Mouse (Mus musculus): ENCODE results near the gene 4930548H24Rik. TPM values are rescaled to one million over a fixed set of nuclear protein-coding genes. Genes with fewer than 3 reads are reported as not detected.

Gene 4930548H24Rik
- not detected in 2 replicates for polyA plus RNA-seq (2015; fragmentation: Nextera tagmentation; extraction: Ambion mirVana)

GRCm38 (mm10) chr5:31485440-31485839 is at the start of gene 4930548H24Rik:
TSS of gene 4930548H24Rik (plus strand) at chr5:31485740.

DNA sequence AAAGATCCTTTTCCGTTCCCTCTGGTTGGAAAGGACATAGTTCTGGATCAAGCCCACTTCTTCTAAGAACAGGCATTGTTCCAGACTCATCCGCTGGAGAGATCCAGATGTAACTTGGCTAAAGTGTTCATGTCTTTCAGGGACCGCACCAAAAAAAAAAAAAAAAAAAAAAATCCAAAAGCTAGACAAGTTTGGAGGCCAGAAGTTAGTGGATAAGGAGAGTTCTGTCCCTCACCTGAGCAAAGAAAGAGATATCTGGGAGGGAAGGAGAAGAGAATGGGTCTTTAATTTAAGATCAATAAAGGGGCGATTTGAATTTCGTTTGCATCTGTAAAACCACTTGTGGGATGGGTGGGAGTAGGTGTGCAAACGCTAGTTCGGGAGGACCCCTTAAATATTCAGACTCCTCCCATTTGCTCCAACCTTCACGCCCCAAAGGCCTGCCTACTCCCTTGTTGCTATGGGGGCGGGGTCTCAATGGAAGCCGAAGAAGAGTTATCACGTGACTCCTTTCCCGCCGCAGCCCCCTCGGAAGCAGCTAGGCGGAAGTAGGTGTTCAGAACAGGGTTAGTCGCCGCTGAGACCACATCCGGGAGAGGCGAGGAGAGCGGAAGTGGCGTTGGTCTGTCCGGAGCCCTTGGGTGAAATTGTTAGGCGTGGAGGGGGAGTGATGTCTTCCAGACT is 33.5 kb upstream of the 4930548H24Rik start, which contains the start of gene Zfp512:
Gene Zfp512 (plus strand): TSS at position 554 of the 684 bp plus-strand sequence.

DNA sequence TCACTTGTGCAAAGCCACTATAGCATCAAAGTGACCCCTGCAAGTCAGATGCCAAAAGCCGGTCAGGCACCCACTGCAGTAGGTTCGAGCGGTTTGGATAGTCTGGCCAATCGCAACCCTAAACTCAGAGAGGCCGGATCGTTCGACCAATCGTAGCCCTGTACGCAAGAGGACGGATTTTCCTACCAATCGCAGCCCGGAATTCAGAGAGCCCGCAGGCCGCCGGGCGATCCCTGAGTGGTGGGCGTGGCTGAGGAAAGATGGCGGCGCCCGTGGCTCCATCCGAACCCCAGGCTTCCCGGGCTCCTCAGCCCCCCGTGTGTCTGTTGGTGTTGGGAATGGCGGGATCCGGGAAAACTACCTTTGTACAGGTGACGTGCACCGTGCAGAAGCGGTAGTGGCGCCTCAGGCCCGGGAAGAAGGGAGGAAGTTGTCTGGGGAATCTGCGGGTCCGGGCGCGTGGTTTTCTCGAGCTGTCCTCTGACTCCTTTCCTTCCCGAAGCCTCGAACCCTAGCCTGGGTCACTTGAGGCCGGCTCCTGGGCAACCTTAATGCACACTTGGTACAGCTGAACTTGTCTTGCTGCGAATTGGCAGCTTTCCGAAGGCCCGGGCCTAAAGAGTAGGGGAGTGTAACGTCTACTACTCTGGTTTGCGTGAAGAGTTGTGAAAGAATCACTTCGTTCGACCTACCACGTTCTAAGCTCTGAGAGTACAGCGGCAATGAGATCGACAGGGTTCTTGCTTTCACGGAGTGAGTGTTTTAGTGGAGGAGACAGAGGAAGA is 9.2 kb downstream of the 4930548H24Rik start, which contains the start of gene Gpn1:
Gene Gpn1 (plus strand): TSS at position 229 of the 785 bp plus-strand sequence.

GRCm38 (mm10) chr5:31526354-31527116 is 41.0 kb downstream of the 4930548H24Rik start, which contains the start of gene Slc4a1ap:
TSS of gene Slc4a1ap (plus strand) at chr5:31526995.

GRCm38 (mm10) chr5:31527707-31528106 is 42.2 kb downstream of the 4930548H24Rik start, which contains the start of gene Supt7l:
TSS of gene Supt7l (minus strand) at chr5:31527807.

Other genes with a start within 250 kb of the 4930548H24Rik start
- gene Nrbp1, start 244.9 kb upstream of the 4930548H24Rik start, polyA plus RNA-seq (2015; fragmentation: Nextera tagmentation; extraction: Ambion mirVana), result 54.5 and 67.5 TPM in 2 replicates
- gene Gm9970, start 244.5 kb upstream of the 4930548H24Rik start, polyA plus RNA-seq (2015; fragmentation: Nextera tagmentation; extraction: Ambion mirVana), result 0.42 and 0.48 TPM in 2 replicates
- 6.8 and 10.3 TPM in 2 replicates for gene Krtcap3, start 234.0 kb upstream of the 4930548H24Rik start, polyA plus RNA-seq (2015; fragmentation: Nextera tagmentation; extraction: Ambion mirVana)
- 6.0 and 6.3 TPM in 2 replicates for gene Ift172, start 194.6 kb upstream of the 4930548H24Rik start, polyA plus RNA-seq (2015; fragmentation: Nextera tagmentation; extraction: Ambion mirVana)
- gene Fndc4, start 189.7 kb upstream of the 4930548H24Rik start, polyA plus RNA-seq (2015; fragmentation: Nextera tagmentation; extraction: Ambion mirVana), result 6.5 and 6.7 TPM in 2 replicates
- 0.18 TPM in 1 of 2 replicates, not detected in the other for gene Gckr, start 188.3 kb upstream of the 4930548H24Rik start, polyA plus RNA-seq (2015; fragmentation: Nextera tagmentation; extraction: Ambion mirVana)
- gene Zfp512, start 33.3 kb upstream of the 4930548H24Rik start, polyA plus RNA-seq (2015; fragmentation: Nextera tagmentation; extraction: Ambion mirVana), result 21.0 and 25.4 TPM in 2 replicates
- 17.1 and 19.3 TPM in 2 replicates for gene Gpn1, start 9.0 kb downstream of the 4930548H24Rik start, polyA plus RNA-seq (2015; fragmentation: Nextera tagmentation; extraction: Ambion mirVana)
- 17.9 and 19.3 TPM in 2 replicates for gene Slc4a1ap, start 41.3 kb downstream of the 4930548H24Rik start, polyA plus RNA-seq (2015; fragmentation: Nextera tagmentation; extraction: Ambion mirVana)
- gene Supt7l, start 42.1 kb downstream of the 4930548H24Rik start, polyA plus RNA-seq (2015; fragmentation: Nextera tagmentation; extraction: Ambion mirVana), result 9.7 and 11.1 TPM in 2 replicates
- 314 and 320 TPM in 2 replicates for gene Mrpl33, start 111.2 kb downstream of the 4930548H24Rik start, polyA plus RNA-seq (2015; fragmentation: Nextera tagmentation; extraction: Ambion mirVana)
- gene Rbks, start 211.9 kb downstream of the 4930548H24Rik start, polyA plus RNA-seq (2015; fragmentation: Nextera tagmentation; extraction: Ambion mirVana), result 24.7 and 25.5 TPM in 2 replicates
- 46.8 and 50.4 TPM in 2 replicates for gene Babam2, start 211.9 kb downstream of the 4930548H24Rik start, polyA plus RNA-seq (2015; fragmentation: Nextera tagmentation; extraction: Ambion mirVana)